ENCODE assay signal across 8 mouse cellular contexts in the genomic region with DNA sequence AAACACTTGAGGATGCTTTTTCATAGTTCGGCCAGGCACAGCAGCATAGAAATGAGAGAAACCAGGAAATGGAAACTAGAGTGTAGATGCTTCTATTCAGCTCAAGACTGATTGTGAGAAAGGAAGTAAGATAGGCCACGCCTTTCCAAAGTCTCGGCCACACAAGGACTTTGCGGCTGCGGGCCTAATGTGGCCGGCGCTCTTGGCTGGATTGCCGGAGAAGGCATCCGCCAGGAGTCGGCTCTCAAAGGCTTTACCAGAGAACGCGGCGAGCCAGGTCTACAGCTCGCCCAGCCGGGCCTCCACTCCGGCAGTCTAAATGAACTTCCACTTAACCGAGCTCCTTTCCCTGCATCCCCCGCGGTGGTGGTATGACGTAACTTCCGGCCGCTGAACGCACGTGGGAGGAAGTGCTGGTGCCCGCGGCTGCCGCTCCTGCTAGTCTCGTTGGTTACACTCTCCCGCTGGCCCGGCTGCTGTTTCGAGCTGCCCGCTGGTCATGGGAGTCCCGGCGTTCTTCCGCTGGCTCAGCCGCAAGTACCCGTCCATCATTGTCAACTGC. TPM values are rescaled to one million over a fixed set of nuclear protein-coding genes. Genes with fewer than 3 reads are reported as not detected.
DNase-seq lines count a peak whose midpoint lies in the region; ATAC-seq and TF ChIP-seq lines count a peak whose summit lies in the region.

Gene Xrn2 (plus strand): TSS at position 374 of the 562 bp plus-strand sequence.

- peak within 1 kb of the TSS; percentile 84 for H3K4me3 ChIP-seq in embryonic facial prominence, embryonic 13.5 days
- H3K4me3 ChIP-seq in kidney, adult 2 months (ENCODE audit: insufficient read depth, low read depth, low read length), result peak within 1 kb of the TSS; percentile 95
- H3K4me3 ChIP-seq in limb, embryonic 12.5 days (replicated peaks), result peak within 1 kb of the TSS; percentile 70
- peak within 1 kb of the TSS; percentile 100 for H3K4me3 ChIP-seq in midbrain, embryonic 15.5 days
- H3K4me3 ChIP-seq in spleen, adult 2 months (ENCODE audit: extremely low read depth, insufficient read depth, insufficient read length), result peak within 1 kb of the TSS; percentile 98

- TF ChIP-seq CTCF in kidney, adult 2 months (conservative IDR thresholded peaks at IDR 0.05; ENCODE audit: insufficient read depth, insufficient read length, low read depth, low read length), result no peak
- TF ChIP-seq CTCF in spleen, adult 2 months (IDR thresholded peaks at IDR 0.05; ENCODE audit: extremely low read depth, insufficient read depth, insufficient read length, insufficient replicate concordance), result no peak

- WGBS in embryonic facial prominence, embryonic 13.5 days, result under 1% methylated on average over 37 of the region's 37 CpGs
- WGBS in kidney, adult 2 months, result under 1% methylated on average over 37 of the region's 37 CpGs
- under 1% methylated on average over 37 of the region's 37 CpGs for WGBS in limb, embryonic 12.5 days
- under 1% methylated on average over 37 of the region's 37 CpGs for WGBS in midbrain, embryonic 15.5 days
- WGBS in spleen, adult 2 months, result under 1% methylated on average over 37 of the region's 37 CpGs

- no peaks in the 10 kb centered on the region for H3K9me3 ChIP-seq in embryonic facial prominence, embryonic 13.5 days
- H3K9me3 ChIP-seq in limb, embryonic 12.5 days, result no peaks in the 10 kb centered on the region
- H3K9me3 ChIP-seq in midbrain, embryonic 15.5 days, result no peaks in the 10 kb centered on the region

- peak within 1 kb of the TSS; percentile 68 for H3K4me2 ChIP-seq in embryonic facial prominence, embryonic 13.5 days
- H3K4me2 ChIP-seq in limb, embryonic 12.5 days, result peak within 1 kb of the TSS; percentile 78
- peak within 1 kb of the TSS; percentile 55 for H3K4me2 ChIP-seq in midbrain, embryonic 15.5 days

- no peaks in the 10 kb centered on the region for H3K27me3 ChIP-seq in embryonic facial prominence, embryonic 13.5 days
- H3K27me3 ChIP-seq in kidney, adult 2 months (replicated peaks; ENCODE audit: control insufficient read depth, insufficient read depth, low read length), result no peaks in the 10 kb centered on the region
- no peaks in the 10 kb centered on the region for H3K27me3 ChIP-seq in limb, embryonic 12.5 days
- no peaks in the 10 kb centered on the region for H3K27me3 ChIP-seq in midbrain, embryonic 15.5 days (replicated peaks)
- H3K27me3 ChIP-seq in spleen, adult 2 months (ENCODE audit: control insufficient read depth, insufficient read depth, low read length), result no peaks in the 10 kb centered on the region

- peak within 1 kb of the TSS; percentile 90 for H3K9ac ChIP-seq in embryonic facial prominence, embryonic 13.5 days
- peak within 1 kb of the TSS; percentile 81 for H3K9ac ChIP-seq in limb, embryonic 12.5 days (replicated peaks)
- peak within 1 kb of the TSS; percentile 84 for H3K9ac ChIP-seq in midbrain, embryonic 15.5 days

- H3K36me3 ChIP-seq in embryonic facial prominence, embryonic 13.5 days, result peaks cover 9% of the 10 kb centered on the region; the same call in 1 of the 2 replicates
- H3K36me3 ChIP-seq in kidney, adult 2 months (ENCODE audit: control insufficient read depth, insufficient read depth, low read length), result no peaks in the 10 kb centered on the region
- H3K36me3 ChIP-seq in limb, embryonic 12.5 days, result peaks cover 8% of the 10 kb centered on the region; the same call in 1 of the 2 replicates
- no peaks in the 10 kb centered on the region for H3K36me3 ChIP-seq in midbrain, embryonic 15.5 days (replicated peaks)
- H3K36me3 ChIP-seq in spleen, adult 2 months (ENCODE audit: control insufficient read depth, insufficient read depth, low read length), result no peaks in the 10 kb centered on the region

- peak; percentile 15 for TF ChIP-seq POLR2A in kidney, adult 2 months (IDR thresholded peaks at IDR 0.05; ENCODE audit: low read depth, low read length)
- peak; percentile 61 for TF ChIP-seq POLR2A in spleen, adult 2 months (IDR thresholded peaks at IDR 0.05; ENCODE audit: low read depth, low read length)

- H3K4me1 ChIP-seq in embryonic facial prominence, embryonic 13.5 days, result peaks cover 14% of the 10 kb centered on the region
- peaks cover 11% of the 10 kb centered on the region for H3K4me1 ChIP-seq in kidney, adult 2 months (ENCODE audit: control insufficient read depth, insufficient read depth, low read length)
- peaks cover 18% of the 10 kb centered on the region for H3K4me1 ChIP-seq in limb, embryonic 12.5 days (replicated peaks)
- H3K4me1 ChIP-seq in midbrain, embryonic 15.5 days, result peaks cover 26% of the 10 kb centered on the region
- peaks cover 15% of the 10 kb centered on the region for H3K4me1 ChIP-seq in spleen, adult 2 months (ENCODE audit: control insufficient read depth, insufficient read depth, insufficient read length)

- peak; percentile 92 for ATAC-seq in embryonic facial prominence, embryonic 13.5 days (ENCODE audit: insufficient number of reproducible peaks, insufficient read depth, low FRiP score, low TSS enrichment, low read depth)
- ATAC-seq in limb, embryonic 12.5 days (ENCODE audit: insufficient number of reproducible peaks, insufficient read depth, low FRiP score, low TSS enrichment, low read depth), result peak; percentile 94
- peak; percentile 98 for ATAC-seq in midbrain, embryonic 15.5 days (replicated peaks)

- DNase-seq in 3134 (ENCODE audit: extremely low read depth, insufficient read length, low spot score), result peak; percentile 95
- peak; percentile 96 for DNase-seq in adrenal gland, postnatal 36 days
- DNase-seq in heart, adult 18-20 months, result peak; percentile 96 to 97
- DNase-seq in kidney, adult 2 months, result peak; percentile 97
- DNase-seq in spleen, adult 2 months (ENCODE audit: low read depth in 1 of 2, low spot score in 2 of 2), result peak; percentile 93 to 94

- peak within 1 kb of the TSS; percentile 100 for H3K27ac ChIP-seq in embryonic facial prominence, embryonic 13.5 days
- peak within 1 kb of the TSS; percentile 97 for H3K27ac ChIP-seq in kidney, adult 2 months (ENCODE audit: insufficient read depth, low read depth, low read length)
- peak within 1 kb of the TSS; percentile 99 for H3K27ac ChIP-seq in limb, embryonic 12.5 days
- peak within 1 kb of the TSS; percentile 99 for H3K27ac ChIP-seq in midbrain, embryonic 15.5 days
- H3K27ac ChIP-seq in spleen, adult 2 months (ENCODE audit: insufficient read depth, low read length), result peak within 1 kb of the TSS; percentile 100

RNA-seq across cellular contexts. Expression of gene Xrn2, which starts in this region (rescaled TPM):
- 10 to 100 TPM; 44.9 to 62.9 TPM for total RNA-seq in adrenal gland, postnatal 36 days (2021)
- 79.4 and 82.3 TPM in 2 replicates for polyA plus RNA-seq in embryonic facial prominence, embryonic 13.5 days (2015; fragmentation: Nextera tagmentation; extraction: Ambion mirVana)
- 10 to 100 TPM; 22.4 to 29.9 TPM for total RNA-seq in heart, adult 18-20 months (2021)
- 17.7 and 19.7 TPM in 2 replicates for polyA plus RNA-seq in kidney, adult 2 months (2012; rRNA removed)
- polyA plus RNA-seq in limb, embryonic 12.5 days (2016; fragmentation: Nextera tagmentation; extraction: Ambion mirVana), result 93.4 and 95.3 TPM in 2 replicates
- polyA plus RNA-seq in midbrain, embryonic 15.5 days (2015; fragmentation: Nextera tagmentation; extraction: Ambion mirVana), result 67.4 and 73.3 TPM in 2 replicates
- polyA plus RNA-seq in spleen, adult 2 months (2012; rRNA removed), result 24.0 and 26.5 TPM in 2 replicates

Comparison
In these comparisons a context has a peak if more than half of its experiments do, and no peak if none do; other contexts are left out.
1. Peak in every context shown above with its lines: DNase-seq, ATAC-seq, H3K4me3 ChIP-seq and H3K27ac ChIP-seq.